Mouse (Mus musculus) ES-Bruce4 (cell line): ENCODE measurements around the gene Riok2.

ENCODE experiments used
- CTCF ChIP-seq: IDR thresholded peaks from one replicate; pipeline ENCODE4 v1.8.1; 2011; ENCODE audit warnings: low read depth, low read length
- EP300 ChIP-seq: IDR thresholded peaks from 2 replicates; pipeline ENCODE4 v1.6.1; 2011; ENCODE audit warnings: low read depth, low read length; ENCODE audit not compliant: insufficient read depth
- POLR2A ChIP-seq: IDR thresholded peaks from one replicate; pipeline ENCODE4 v1.8.1; 2011; ENCODE audit warnings: low read length; ENCODE audit not compliant: insufficient read depth

- TF ChIP-seq CTCF, result no peak
- no peak for TF ChIP-seq EP300
- TF ChIP-seq POLR2A, result no peak
These were observed 47.5 kb upstream of the Riok2 start for GRCm38 (mm10) chr17:17326636-17327035.
